Mouse (Mus musculus) layer of hippocampus, adult 2 months (tissue): ENCODE data around the gene Jak3. TPM values are rescaled to one million over a fixed set of nuclear protein-coding genes. Genes with fewer than 3 reads are reported as not detected.
"Not testable (repeated sequence)": the region's sequence is repeated elsewhere in the genome, so short reads cannot be mapped to it uniquely, and the experiment has no call there.

Experiments
- DNase-seq, 2 experiments: peaks; one replicate each; pipeline ENCODE4 v3.0.0; 2022; ENCODE audit warnings: low spot score in 2 of 2
- H3K27ac ChIP-seq: fragments of 200-600 bp; 2 replicates; pipeline ENCODE4 v1.8.1; 2022
- H3K4me3 ChIP-seq: fragments of 200-600 bp; 2 replicates; pipeline ENCODE4 v1.8.1; 2022; ENCODE audit warnings: mild to moderate bottlenecking
- CTCF ChIP-seq: fragments of 200-600 bp; conservative IDR thresholded peaks from 2 replicates; pipeline ENCODE4 v1.8.1; 2022; ENCODE audit warnings: antibody characterized with exemption, mild to moderate bottlenecking, moderate library complexity
- total RNA-seq, 2 experiments: library from RNA; stranded (reverse); gene quantifications; 2 replicates each; pipeline ENCODE4 v1.2.3; 2021

The Jak3 gene
- total RNA-seq, 2 experiments from 2014 or later, result 5.3 TPM

- DNase-seq, result no peak
- no peak overlapping the region for H3K27ac ChIP-seq
- no peak for TF ChIP-seq CTCF
- no peak overlapping the region for H3K4me3 ChIP-seq
Observed at GRCm38 (mm10) chr8:71682832-71683231, 6.7 kb downstream of the Jak3 start.

- H3K27ac ChIP-seq, result no peak overlapping the region
- no peak for TF ChIP-seq CTCF
- no peak for DNase-seq
- H3K4me3 ChIP-seq, result no peak overlapping the region
Observed at GRCm38 (mm10) chr8:71684701-71685100, 8.6 kb downstream of the Jak3 start.

- peak; percentile 50 for TF ChIP-seq CTCF
- Histone ChIP-seq H3K4me3 (peak overlapping the region; percentile 37), H3K27ac (no peak overlapping the region)
- DNase-seq, result no peak
Observed at GRCm38 (mm10) chr8:71685573-71685972, 9.5 kb downstream of the Jak3 start.

- no peak for DNase-seq
- Histone ChIP-seq H3K4me3 (peak overlapping the region; percentile 37; the same call in 1 of the 2 replicates), H3K27ac (no peak overlapping the region)
- no peak for TF ChIP-seq CTCF
Observed at GRCm38 (mm10) chr8:71686143-71686734, 10.1 kb downstream of the Jak3 start.

- Histone ChIP-seq H3K4me3 (no peak overlapping the region), H3K27ac (no peak overlapping the region)
- TF ChIP-seq CTCF, result no peak
- DNase-seq, result no peak
Observed at GRCm38 (mm10) chr8:71687616-71688015, 11.5 kb downstream of the Jak3 start.

GRCm38 (mm10) chr8:71689028-71689427 lies 12.9 kb downstream of the Jak3 start, which contains the start of gene Insl3:
TSS of gene Insl3 (plus strand) at chr8:71689214.
- H3K4me3 ChIP-seq, result no peak within 1 kb of the TSS
- no peak for DNase-seq
- H3K27ac ChIP-seq, result no peak within 1 kb of the TSS
- TF ChIP-seq CTCF, result no peak

- Histone ChIP-seq H3K27ac (no peak overlapping the region), H3K4me3 (peak overlapping the region; percentile 40; the same call in 1 of the 2 replicates)
Observed at GRCm38 (mm10) chr8:71692509-71692908, 16.4 kb downstream of the Jak3 start.

GRCm38 (mm10) chr8:71693166-71694041 lies 17.3 kb downstream of the Jak3 start:
- DNase-seq, result no peak
- H3K4me3 ChIP-seq, result peak overlapping the region; percentile 40
- no peak overlapping the region for H3K27ac ChIP-seq
- TF ChIP-seq CTCF, result no peak

More at GRCm38 (mm10) chr8:71692509-71692908, 16.4 kb downstream of the Jak3 start:
- DNase-seq, result no peak
- TF ChIP-seq CTCF, result no peak

- not testable (repeated sequence) for DNase-seq, H3K4me3 ChIP-seq, H3K27ac ChIP-seq
- peak; percentile 65 for TF ChIP-seq CTCF
Observed at GRCm38 (mm10) chr8:71695456-71695855, 19.4 kb downstream of the Jak3 start.

- DNase-seq, result no peak
- Histone ChIP-seq H3K27ac (no peak overlapping the region), H3K4me3 (peak overlapping the region; percentile 44)
- TF ChIP-seq CTCF, result no peak
Observed at GRCm38 (mm10) chr8:71700493-71701269, 24.6 kb downstream of the Jak3 start.

GRCm38 (mm10) chr8:71701414-71702086 lies 25.5 kb downstream of the Jak3 start, which contains the start of gene B3gnt3:
TSS of gene B3gnt3 (minus strand) at chr8:71701789.
- H3K4me3 ChIP-seq, result peak within 1 kb of the TSS; percentile 44

GRCm38 (mm10) chr8:71702087-71702432 lies 26.0 kb downstream of the Jak3 start:
- peak; percentile 56 for TF ChIP-seq CTCF
- no peak overlapping the region for H3K27ac ChIP-seq
- H3K4me3 ChIP-seq, result no peak overlapping the region

More at GRCm38 (mm10) chr8:71701414-71702086, 25.5 kb downstream of the Jak3 start, which contains the start of gene B3gnt3:
- DNase-seq, result no peak
- TF ChIP-seq CTCF, result no peak
- no peak within 1 kb of the TSS for H3K27ac ChIP-seq

GRCm38 (mm10) chr8:71702923-71703322 lies 26.8 kb downstream of the Jak3 start:
- DNase-seq, result no peak
- no peak overlapping the region for H3K27ac ChIP-seq
- TF ChIP-seq CTCF, result no peak
- H3K4me3 ChIP-seq, result no peak overlapping the region

More at GRCm38 (mm10) chr8:71702087-71702432, 26.0 kb downstream of the Jak3 start:
- DNase-seq, result no peak

- H3K27ac ChIP-seq, DNase-seq: not testable (repeated sequence)
Observed at GRCm38 (mm10) chr8:71703400-71703799, 27.3 kb downstream of the Jak3 start.

More at GRCm38 (mm10) chr8:71703400-71703799, 27.3 kb downstream of the Jak3 start:
- not testable (repeated sequence) for H3K4me3 ChIP-seq
